Mouse (Mus musculus) monocyte, adult 2 months (primary cell): ENCODE measurements at regions not wholly inside any gene's neighbourhood (a gene's known extent, or its start where the extent isn't known, plus 50 kb on each side); places are given as distances from the start of the nearest gene placed in this dataset.

Experiments
- DNase-seq, 2 experiments: peaks; one replicate each; pipeline ENCODE4 v3.0.0; 2022; ENCODE audit warnings: low spot score in 2 of 2, low read depth in 1 of 2

- peak in 1 of 2 experiments; percentile 1 for DNase-seq
Measured at GRCm38 (mm10) chrY:89267946-89268345, 215.3 kb downstream of the Gm21294 start.
